Mouse (Mus musculus) heart, embryonic 11.5 days (tissue): ENCODE measurements around the gene Mlkl. TPM values are rescaled to one million over a fixed set of nuclear protein-coding genes. Genes with fewer than 3 reads are reported as not detected.
"Not testable (repeated sequence)": the region's sequence is repeated elsewhere in the genome, so short reads cannot be mapped to it uniquely, and the experiment has no call there.

Experiments
- ATAC-seq: fragments of 200-750 bp; cut with Nextera tagmentation; replicated peaks from 2 replicates; pipeline ENCODE4 v1.8.0; 2017; ENCODE audit warnings: moderate library complexity; ENCODE audit not compliant: insufficient number of reproducible peaks, low FRiP score, low TSS enrichment
- H3K27ac ChIP-seq: fragments of 300-500 bp; sonication (generic); 2 replicates; pipeline ENCODE4 v1.5.1; 2014; ENCODE audit warnings: mild to moderate bottlenecking, low read depth, low read length
- H3K27me3 ChIP-seq: fragments of 300-500 bp; sonication (generic); 2 replicates; pipeline ENCODE4 v1.6.1; 2014; ENCODE audit warnings: mild to moderate bottlenecking, low read length, mixed read lengths; ENCODE audit not compliant: control insufficient read depth, insufficient read depth
- H3K36me3 ChIP-seq: fragments of 300-500 bp; sonication (generic); 2 replicates; pipeline ENCODE4 v1.6.1; 2014; ENCODE audit warnings: mild to moderate bottlenecking, low read length, moderate library complexity, mixed read lengths; ENCODE audit not compliant: control insufficient read depth, insufficient read depth
- H3K4me1 ChIP-seq: fragments of 300-500 bp; sonication (generic); 2 replicates; pipeline ENCODE4 v1.6.1; 2014; ENCODE audit warnings: low read length; ENCODE audit not compliant: control insufficient read depth, insufficient read depth
- H3K4me2 ChIP-seq: fragments of 300-500 bp; sonication (generic); 2 replicates; pipeline ENCODE4 v1.6.1; 2014; ENCODE audit warnings: mild to moderate bottlenecking, moderate library complexity
- H3K4me3 ChIP-seq: fragments of 300-500 bp; sonication (generic); 2 replicates; pipeline ENCODE4 v1.5.1; 2014; ENCODE audit warnings: low read depth, low read length
- H3K9ac ChIP-seq: fragments of 300-500 bp; sonication (generic); 2 replicates; pipeline ENCODE4 v1.6.1; 2014; ENCODE audit warnings: mild to moderate bottlenecking, low read depth, low read length, moderate library complexity
- H3K9me3 ChIP-seq: fragments of 300-500 bp; sonication (generic); replicated peaks from 2 replicates; pipeline ENCODE4 v1.6.1; 2016; ENCODE audit warnings: low read length; ENCODE audit not compliant: control insufficient read depth
- WGBS: fragments of 180-500 bp; shearing (Covaris S2); extraction: QIAGEN DNeasy Blood & Tissue Kit; methylation state at CpG from one replicate; pipeline ENCODE4 v1.1.7; 2014; ENCODE audit not compliant: insufficient replicate concordance; 5-methylcytosine and 5-hydroxymethylcytosine counted together
- polyA plus RNA-seq: library from polyadenylated mRNA; unstranded; fragments of >200 nt; fragmentation: Nextera tagmentation; extraction: Ambion mirVana; gene quantifications from 2 replicates; pipeline ENCODE4 v1.2.1, GENCODE M21; 2014

Gene Mlkl
- polyA plus RNA-seq, 1 experiment from 2014 or later = 1.7 TPM

- no peak overlapping the region for H3K4me3 ChIP-seq
- no peak overlapping the region for H3K4me2 ChIP-seq
- 88% methylated on average over 7 of the region's 7 CpGs for WGBS
- peak overlapping the region; percentile 64; the same call in 1 of the 2 replicates for H3K27ac ChIP-seq
- H3K36me3 ChIP-seq = peaks cover 35% of the 10 kb centered on the region
- H3K27me3 ChIP-seq = no peaks in the 10 kb centered on the region
- H3K9me3 ChIP-seq = no peaks in the 10 kb centered on the region
- H3K4me1 ChIP-seq = no peaks in the 10 kb centered on the region
- no peak for ATAC-seq
- no peak overlapping the region for H3K9ac ChIP-seq
Observed at GRCm38 (mm10) chr8:111291733-111292132, 46.2 kb downstream of the Mlkl start.

- H3K36me3 ChIP-seq = peaks cover 36% of the 10 kb centered on the region
Observed at GRCm38 (mm10) chr8:111290586-111290985, 47.4 kb downstream of the Mlkl start.

GRCm38 (mm10) chr8:111285603-111286002 is 52.4 kb downstream of the Mlkl start:
- H3K27ac ChIP-seq = no peak overlapping the region
- 87% methylated on average over 4 of the region's 4 CpGs for WGBS
- peaks cover 40% of the 10 kb centered on the region for H3K36me3 ChIP-seq
- H3K9ac ChIP-seq = no peak overlapping the region
- H3K9me3 ChIP-seq = no peaks in the 10 kb centered on the region
- ATAC-seq = no peak
- no peaks in the 10 kb centered on the region for H3K4me1 ChIP-seq
- H3K27me3 ChIP-seq = no peaks in the 10 kb centered on the region
- H3K4me2 ChIP-seq = no peak overlapping the region
- H3K4me3 ChIP-seq = no peak overlapping the region

More at GRCm38 (mm10) chr8:111290586-111290985, 47.4 kb downstream of the Mlkl start:
- H3K27me3 ChIP-seq = no peaks in the 10 kb centered on the region
- no peak overlapping the region for H3K9ac ChIP-seq
- H3K4me3 ChIP-seq = no peak overlapping the region
- ATAC-seq = no peak
- 94% methylated on average over 7 of the region's 7 CpGs for WGBS
- H3K9me3 ChIP-seq = no peaks in the 10 kb centered on the region
- no peak overlapping the region for H3K4me2 ChIP-seq
- H3K4me1 ChIP-seq = no peaks in the 10 kb centered on the region
- H3K27ac ChIP-seq = no peak overlapping the region

- Histone ChIP-seq H3K27ac (no peak overlapping the region), H3K27me3 (no peaks in the 10 kb centered on the region), H3K4me1 (no peaks in the 10 kb centered on the region), H3K9ac (no peak overlapping the region), H3K9me3 (no peaks in the 10 kb centered on the region), H3K4me3 (no peak overlapping the region), H3K36me3 (peaks cover 46% of the 10 kb centered on the region), H3K4me2 (no peak overlapping the region)
- ATAC-seq = no peak
- WGBS = 95% methylated on average over 3 of the region's 3 CpGs
Observed at GRCm38 (mm10) chr8:111282093-111282492, 55.9 kb downstream of the Mlkl start.

GRCm38 (mm10) chr8:111268277-111268676 is 69.7 kb downstream of the Mlkl start:
- ATAC-seq = no peak
- H3K4me2 ChIP-seq = no peak overlapping the region
- 69% methylated on average over 2 of the region's 2 CpGs for WGBS
- H3K4me3 ChIP-seq = no peak overlapping the region
- H3K9ac ChIP-seq = no peak overlapping the region
- H3K27ac ChIP-seq = no peak overlapping the region
- no peaks in the 10 kb centered on the region for H3K9me3 ChIP-seq
- peaks cover 5% of the 10 kb centered on the region for H3K36me3 ChIP-seq
- H3K27me3 ChIP-seq = no peaks in the 10 kb centered on the region
- H3K4me1 ChIP-seq = no peaks in the 10 kb centered on the region

- 70% methylated on average over 7 of the region's 7 CpGs for WGBS
- ATAC-seq, H3K4me3 ChIP-seq, H3K36me3 ChIP-seq, H3K9me3 ChIP-seq, H3K27me3 ChIP-seq, H3K9ac ChIP-seq, H3K4me2 ChIP-seq, H3K27ac ChIP-seq, H3K4me1 ChIP-seq: not testable (repeated sequence)
Observed at GRCm38 (mm10) chr8:111266161-111266560, 71.8 kb downstream of the Mlkl start.

GRCm38 (mm10) chr8:111264693-111265220 is 73.2 kb downstream of the Mlkl start:
- no peak overlapping the region for H3K9ac ChIP-seq
- H3K4me1 ChIP-seq = peaks cover 3% of the 10 kb centered on the region; the same call in 1 of the 2 replicates
- WGBS = 83% methylated on average over 2 of the region's 2 CpGs

GRCm38 (mm10) chr8:111261981-111262381 is 76.0 kb downstream of the Mlkl start:
- no peak overlapping the region for H3K9ac ChIP-seq
- peaks cover 3% of the 10 kb centered on the region; the same call in 1 of the 2 replicates for H3K4me1 ChIP-seq
- no peaks in the 10 kb centered on the region for H3K36me3 ChIP-seq
- H3K4me3 ChIP-seq = no peak overlapping the region
- no peak for ATAC-seq
- no peaks in the 10 kb centered on the region for H3K27me3 ChIP-seq
- no peaks in the 10 kb centered on the region for H3K9me3 ChIP-seq
- 30% methylated on average over 4 of the region's 4 CpGs for WGBS
- H3K4me2 ChIP-seq = 0 out of 2 replicates have a peak overlapping the region, but pooled peaks have one; percentile 17
- H3K27ac ChIP-seq = peak overlapping the region; percentile 62

More at GRCm38 (mm10) chr8:111264693-111265220, 73.2 kb downstream of the Mlkl start:
- Histone ChIP-seq H3K9me3 (no peaks in the 10 kb centered on the region), H3K4me3 (no peak overlapping the region), H3K27ac (no peak overlapping the region), H3K27me3 (no peaks in the 10 kb centered on the region), H3K4me2 (no peak overlapping the region), H3K36me3 (no peaks in the 10 kb centered on the region)
- no peak for ATAC-seq
